Comparison of ENCODE assay signal across 28 mouse cellular contexts in the genomic region with DNA sequence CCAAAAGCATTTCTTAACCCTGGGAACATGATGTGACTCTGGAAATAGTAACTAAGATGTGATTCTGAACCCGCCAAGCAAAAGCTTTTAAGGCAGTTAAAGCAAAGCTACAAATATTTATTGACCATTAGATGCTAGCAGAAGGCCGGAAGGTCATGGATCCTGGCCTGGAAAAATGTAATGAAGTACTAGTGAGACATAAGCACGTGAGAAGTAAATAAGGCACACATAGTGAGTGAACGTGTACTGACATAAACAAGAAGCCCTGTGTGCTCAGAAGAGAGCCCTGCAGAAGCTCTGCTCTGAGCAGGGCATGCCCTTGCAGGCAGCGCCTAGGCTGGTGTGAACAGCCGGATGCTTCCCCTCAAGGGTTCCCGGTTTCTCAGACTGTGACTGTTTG.
A peak's percentile ranks its signal among the peaks of the same experiment; 100 is the strongest.
DNase-seq lines count a peak whose midpoint lies in the region; ATAC-seq and TF ChIP-seq lines count a peak whose summit lies in the region.
"Had no signal": no experiment of that assay in that cellular context is flagged by ENCODE, and none has a peak within 500 bp of the region (broad histone marks: within the 10 kb centered on the region; RNA-seq: fewer than 3 reads in every experiment).

No protein-coding gene starts in this region.

- H3K27ac ChIP-seq in limb, embryonic 14.5 days (replicated peaks; ENCODE audit: low read depth, low read length), result no peak overlapping the region
- H3K27ac ChIP-seq in limb, embryonic 10.5 days, result no peak overlapping the region
- peak overlapping the region; percentile 10; the same call in 1 of the 2 replicates for H3K27ac ChIP-seq in lung, embryonic 15.5 days
- H3K27ac ChIP-seq: embryonic facial prominence, embryonic 10.5 days; embryonic facial prominence, embryonic 13.5 days; forebrain, embryonic 12.5 days; forebrain, embryonic 15.5 days; heart, adult 2 months; heart, embryonic 10.5 days; heart, embryonic 13.5 days; hindbrain, embryonic 14.5 days had no signal

- no peaks in the 10 kb centered on the region for H3K9me3 ChIP-seq in limb, embryonic 14.5 days (ENCODE audit: control insufficient read depth, low read length)
- H3K9me3 ChIP-seq in limb, embryonic 10.5 days (replicated peaks), result no peaks in the 10 kb centered on the region
- H3K9me3 ChIP-seq in lung, embryonic 15.5 days, result no peaks in the 10 kb centered on the region
- H3K9me3 ChIP-seq: embryonic facial prominence, embryonic 10.5 days; forebrain, embryonic 15.5 days; heart, embryonic 10.5 days; heart, embryonic 13.5 days had no signal

- peak; percentile 12; the same call in 1 of the 2 replicates for ATAC-seq in limb, embryonic 14.5 days (ENCODE audit: low FRiP score, low read depth)
- ATAC-seq in lung, embryonic 15.5 days (ENCODE audit: borderline replicate concordance, extremely low read depth, low FRiP score, low TSS enrichment), result peak; percentile 90; the same call in 1 of the 2 replicates
- ATAC-seq: forebrain, embryonic 15.5 days; Patski had no signal

- intact Hi-C loops in gastrocnemius, postnatal 14 days (cut with DNase I; ENCODE audit: low total_unique reads), result no loop called here

- H3K4me2 ChIP-seq in limb, embryonic 14.5 days (replicated peaks; ENCODE audit: low read depth, low read length, severe bottlenecking), result no peak overlapping the region
- no peak overlapping the region for H3K4me2 ChIP-seq in lung, embryonic 15.5 days
- H3K4me2 ChIP-seq: embryonic facial prominence, embryonic 13.5 days; forebrain, embryonic 12.5 days; forebrain, embryonic 15.5 days; heart, embryonic 13.5 days; hindbrain, embryonic 14.5 days had no signal

- DNase-seq in limb, embryonic 14.5 days (ENCODE audit: low spot score), result no peak
- no peak for DNase-seq in limb, embryonic 10.5 days (ENCODE audit: low spot score)
- peak; percentile 50 for DNase-seq in lung, postnatal 10 days
- peak; percentile 51 for DNase-seq in lung, postnatal 36 days
- DNase-seq in gastrocnemius, postnatal 14 days, result no peak
- no peak for DNase-seq in left cerebral cortex, adult 8-10 months (ENCODE audit: low spot score in 2 of 2)
- DNase-seq in cerebellum, adult 8-10 months, result no peak
- DNase-seq: adrenal gland, postnatal 10 days; adrenal gland, postnatal 36 days; cerebellum, adult 11 months; cerebellum, adult 2 months; cerebellum, postnatal 10 days; cerebellum, postnatal 36 days; embryo, embryonic 11 days; gastrocnemius, postnatal 36 days; heart, adult 2 months; heart, postnatal 14 days; heart, postnatal 4 days had no signal

- no peaks in the 10 kb centered on the region for H3K4me1 ChIP-seq in limb, embryonic 14.5 days (ENCODE audit: control insufficient read depth, insufficient read depth, low read length)
- peaks cover 7% of the 10 kb centered on the region for H3K4me1 ChIP-seq in limb, embryonic 10.5 days
- H3K4me1 ChIP-seq in lung, embryonic 15.5 days, result peaks cover 5% of the 10 kb centered on the region

- no peaks in the 10 kb centered on the region for H3K27me3 ChIP-seq in limb, embryonic 14.5 days (ENCODE audit: control insufficient read depth, insufficient read depth, low read length)
- H3K27me3 ChIP-seq in limb, embryonic 10.5 days (ENCODE audit: low read depth, poor library complexity, severe bottlenecking), result no peaks in the 10 kb centered on the region
- H3K27me3 ChIP-seq in lung, embryonic 15.5 days, result no peaks in the 10 kb centered on the region
- H3K27me3 ChIP-seq: embryonic facial prominence, embryonic 13.5 days; heart, embryonic 13.5 days; Patski had no signal

- H3K9ac ChIP-seq in limb, embryonic 14.5 days (ENCODE audit: low read depth, low read length, severe bottlenecking), result no peak overlapping the region
- H3K9ac ChIP-seq in lung, embryonic 15.5 days, result no peak overlapping the region
- H3K9ac ChIP-seq: embryonic facial prominence, embryonic 13.5 days; forebrain, embryonic 12.5 days; forebrain, embryonic 15.5 days; heart, embryonic 13.5 days; hindbrain, embryonic 14.5 days had no signal

- H3K36me3 ChIP-seq in limb, embryonic 14.5 days (ENCODE audit: control insufficient read depth, insufficient read depth, low read length), result no peaks in the 10 kb centered on the region
- H3K36me3 ChIP-seq in limb, embryonic 10.5 days, result no peaks in the 10 kb centered on the region
- H3K36me3 ChIP-seq in lung, embryonic 15.5 days, result no peaks in the 10 kb centered on the region
- H3K36me3 ChIP-seq: embryonic facial prominence, embryonic 10.5 days; embryonic facial prominence, embryonic 13.5 days; forebrain, embryonic 12.5 days; forebrain, embryonic 15.5 days; heart, embryonic 10.5 days; heart, embryonic 13.5 days had no signal

- 37% methylated on average over 7 of the region's 7 CpGs for WGBS in limb, embryonic 14.5 days
- WGBS in limb, embryonic 10.5 days, result 64% methylated on average over 7 of the region's 7 CpGs
- WGBS in lung, embryonic 15.5 days, result 46% methylated on average over 7 of the region's 7 CpGs

- TF ChIP-seq POLR2A in limb, embryonic 14.5 days (IDR thresholded peaks at IDR 0.05; ENCODE audit: borderline replicate concordance, extremely low read depth, insufficient read depth, insufficient read length), result no peak

- no peak overlapping the region for H3K4me3 ChIP-seq in limb, embryonic 14.5 days (replicated peaks; ENCODE audit: low read length)
- H3K4me3 ChIP-seq in limb, embryonic 10.5 days, result no peak overlapping the region
- no peak overlapping the region for H3K4me3 ChIP-seq in lung, embryonic 15.5 days
- H3K4me3 ChIP-seq: embryonic facial prominence, embryonic 10.5 days; embryonic facial prominence, embryonic 13.5 days; erythroblast, embryonic 14.5 days; forebrain, embryonic 12.5 days; forebrain, embryonic 15.5 days; heart, adult 2 months; heart, embryonic 10.5 days; heart, embryonic 13.5 days had no signal

Comparison
In these comparisons a context has a peak if more than half of its experiments do, and no peak if none do; other contexts are left out.
1. DNase-seq: peak in lung, postnatal 10 days (single experiment) and lung, postnatal 36 days (single experiment); none in limb, embryonic 14.5 days (single experiment), limb, embryonic 10.5 days (single experiment), gastrocnemius, postnatal 14 days (single experiment), left cerebral cortex, adult 8-10 months (0 of 2) and cerebellum, adult 8-10 months (single experiment).